Mouse (Mus musculus): ENCODE measurements around the gene Nrgn. TPM values are rescaled to one million over a fixed set of nuclear protein-coding genes. Genes with fewer than 3 reads are reported as not detected.

Nrgn gene
- total RNA-seq, 1 experiment, result 0.40 TPM

GRCm38 (mm10) chr9:37517467-37517866 is 35.2 kb downstream of the Nrgn start:
- no peak for DNase-seq (ENCODE audit: low read depth, low spot score)
- peaks cover 20% of the 10 kb centered on the region for H3K36me3 ChIP-seq (ENCODE audit: control insufficient read depth, insufficient read depth, low read length, poor library complexity, severe bottlenecking)
- no peaks in the 10 kb centered on the region for H3K9me3 ChIP-seq (ENCODE audit: control insufficient read depth, insufficient read depth, low read depth, low read length)
- no peaks in the 10 kb centered on the region for H3K4me1 ChIP-seq (ENCODE audit: control insufficient read depth in 2 of 2, insufficient read depth in 2 of 2, low read length in 2 of 2, poor library complexity in 1 of 2)
- no peak overlapping the region for H3K9ac ChIP-seq (ENCODE audit: insufficient read depth, low read depth, low read length, poor library complexity, severe bottlenecking)
- TF ChIP-seq MAFK (IDR thresholded peaks at IDR 0.05; ENCODE audit: insufficient read depth, low read depth, low read length) (no peak), ZNF384 (IDR thresholded peaks at IDR 0.05; ENCODE audit: low read depth, low read length) (no peak), CHD2 (IDR thresholded peaks at IDR 0.05; ENCODE audit: low read depth, low read length) (no peak), HCFC1 (IDR thresholded peaks at IDR 0.05; ENCODE audit: borderline replicate concordance, insufficient read depth, low read length) (no peak), ZC3H11A (IDR thresholded peaks at IDR 0.05; ENCODE audit: borderline replicate concordance, low read depth, low read length) (no peak)
- H3K4me3 ChIP-seq (ENCODE audit: insufficient read depth in 1 of 2, low read depth in 1 of 2, low read length in 2 of 2, poor library complexity in 1 of 2, severe bottlenecking in 1 of 2), result no peak overlapping the region
- no peak overlapping the region for H3K27ac ChIP-seq (ENCODE audit: insufficient read depth, low read depth, low read length, poor library complexity, severe bottlenecking)
- in situ Hi-C loops (cut with MboI; ENCODE audit: low sequenced_read_pairs in 2 of 2, unreplicated experiment in 2 of 2), result no loop called here

DNA sequence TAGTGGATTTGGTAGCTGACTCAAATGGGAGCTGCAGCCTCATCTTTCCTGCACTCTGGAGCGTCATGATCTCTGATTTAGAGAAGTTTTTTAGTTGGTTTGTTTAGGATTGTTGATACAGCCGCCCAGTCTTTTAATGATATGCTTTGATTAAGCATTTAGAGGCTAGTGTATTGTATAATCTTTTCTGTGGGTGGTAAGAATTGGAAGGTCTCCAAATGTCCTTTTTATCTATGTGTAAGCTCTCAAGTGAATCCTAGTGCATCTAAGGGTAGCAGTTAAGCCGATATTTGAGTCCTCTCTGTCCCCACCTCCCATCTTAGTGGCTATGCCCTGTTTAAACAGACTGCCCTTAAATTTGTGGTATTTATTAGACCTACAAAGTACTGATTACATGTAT is 38.2 kb downstream of the Nrgn start:
- no peaks in the 10 kb centered on the region for H3K4me1 ChIP-seq (ENCODE audit: control insufficient read depth in 2 of 2, insufficient read depth in 2 of 2, low read length in 2 of 2, poor library complexity in 1 of 2)
- TF ChIP-seq ZNF384 (IDR thresholded peaks at IDR 0.05; ENCODE audit: low read depth, low read length), result no peak
- TF ChIP-seq ZC3H11A (IDR thresholded peaks at IDR 0.05; ENCODE audit: borderline replicate concordance, low read depth, low read length), result no peak
- TF ChIP-seq MAFK (IDR thresholded peaks at IDR 0.05; ENCODE audit: insufficient read depth, low read depth, low read length), result no peak
- TF ChIP-seq CHD2 (IDR thresholded peaks at IDR 0.05; ENCODE audit: low read depth, low read length), result no peak
- no peak for TF ChIP-seq HCFC1 (IDR thresholded peaks at IDR 0.05; ENCODE audit: borderline replicate concordance, insufficient read depth, low read length)
- in situ Hi-C loops (cut with MboI; ENCODE audit: low sequenced_read_pairs in 2 of 2, unreplicated experiment in 2 of 2), result no loop called here
- H3K4me3 ChIP-seq (ENCODE audit: insufficient read depth in 1 of 2, low read depth in 1 of 2, low read length in 2 of 2, poor library complexity in 1 of 2, severe bottlenecking in 1 of 2), result no peak overlapping the region
- H3K9me3 ChIP-seq (ENCODE audit: control insufficient read depth, insufficient read depth, low read depth, low read length), result no peaks in the 10 kb centered on the region
- H3K36me3 ChIP-seq (ENCODE audit: control insufficient read depth, insufficient read depth, low read length, poor library complexity, severe bottlenecking), result peaks cover 11% of the 10 kb centered on the region
- no peak for DNase-seq (ENCODE audit: low read depth, low spot score)
- no peak overlapping the region for H3K9ac ChIP-seq (ENCODE audit: insufficient read depth, low read depth, low read length, poor library complexity, severe bottlenecking)
- no peak overlapping the region for H3K27ac ChIP-seq (ENCODE audit: insufficient read depth, low read depth, low read length, poor library complexity, severe bottlenecking)

- Histone ChIP-seq H3K9ac (ENCODE audit: insufficient read depth, low read depth, low read length, poor library complexity, severe bottlenecking) (no peak overlapping the region), H3K4me3 (ENCODE audit: insufficient read depth in 1 of 2, low read depth in 1 of 2, low read length in 2 of 2, poor library complexity in 1 of 2, severe bottlenecking in 1 of 2) (no peak overlapping the region), H3K27ac (ENCODE audit: insufficient read depth, low read depth, low read length, poor library complexity, severe bottlenecking) (no peak overlapping the region), H3K4me1 (ENCODE audit: control insufficient read depth in 2 of 2, insufficient read depth in 2 of 2, low read length in 2 of 2, poor library complexity in 1 of 2) (no peaks in the 10 kb centered on the region), H3K9me3 (ENCODE audit: control insufficient read depth, insufficient read depth, low read depth, low read length) (no peaks in the 10 kb centered on the region), H3K36me3 (ENCODE audit: control insufficient read depth, insufficient read depth, low read length, poor library complexity, severe bottlenecking) (peaks cover 3% of the 10 kb centered on the region; the same call in 1 of the 2 replicates)
- TF ChIP-seq ZC3H11A (IDR thresholded peaks at IDR 0.05; ENCODE audit: borderline replicate concordance, low read depth, low read length) (no peak), ZNF384 (IDR thresholded peaks at IDR 0.05; ENCODE audit: low read depth, low read length) (no peak), HCFC1 (IDR thresholded peaks at IDR 0.05; ENCODE audit: borderline replicate concordance, insufficient read depth, low read length) (no peak), MAFK (IDR thresholded peaks at IDR 0.05; ENCODE audit: insufficient read depth, low read depth, low read length) (no peak), CHD2 (IDR thresholded peaks at IDR 0.05; ENCODE audit: low read depth, low read length) (no peak)
- no peak for DNase-seq (ENCODE audit: low read depth, low spot score)
- in situ Hi-C loops (cut with MboI; ENCODE audit: low sequenced_read_pairs in 2 of 2, unreplicated experiment in 2 of 2), result no loop called here
Measured at GRCm38 (mm10) chr9:37512097-37512496, 40.6 kb downstream of the Nrgn start.

DNA sequence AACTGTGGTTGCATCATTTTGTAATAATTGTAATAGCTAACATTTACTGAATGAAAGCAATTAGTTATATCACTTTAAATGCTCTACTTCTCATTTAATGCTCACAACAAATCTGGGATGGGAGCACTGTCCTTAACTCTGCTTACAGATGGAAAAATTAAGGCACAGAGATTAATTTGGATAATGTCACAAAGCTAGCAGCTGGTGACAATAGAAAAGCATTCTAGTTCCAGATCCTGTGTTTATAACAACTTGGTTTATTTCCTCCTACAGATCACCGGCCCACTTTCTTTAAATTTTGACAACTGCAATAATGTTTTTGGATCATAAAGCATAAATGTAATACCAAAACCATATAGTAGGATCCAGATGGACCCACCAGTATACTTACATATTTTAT is 46.7 kb downstream of the Nrgn start:
- H3K36me3 ChIP-seq (ENCODE audit: control insufficient read depth, insufficient read depth, low read length, poor library complexity, severe bottlenecking), result no peaks in the 10 kb centered on the region; the same call in 1 of the 2 replicates
- in situ Hi-C loops (cut with MboI; ENCODE audit: low sequenced_read_pairs in 2 of 2, unreplicated experiment in 2 of 2), result no loop called here
- no peak overlapping the region for H3K4me3 ChIP-seq (ENCODE audit: insufficient read depth in 1 of 2, low read depth in 1 of 2, low read length in 2 of 2, poor library complexity in 1 of 2, severe bottlenecking in 1 of 2)
- H3K9me3 ChIP-seq (ENCODE audit: control insufficient read depth, insufficient read depth, low read depth, low read length), result no peaks in the 10 kb centered on the region
- peaks cover 0 to 5% of the 10 kb centered on the region in 2 experiments; a peak in 1 of 4 replicates for H3K4me1 ChIP-seq (ENCODE audit: control insufficient read depth in 2 of 2, insufficient read depth in 2 of 2, low read length in 2 of 2, poor library complexity in 1 of 2)
- TF ChIP-seq ZNF384 (IDR thresholded peaks at IDR 0.05; ENCODE audit: low read depth, low read length) (no peak), HCFC1 (IDR thresholded peaks at IDR 0.05; ENCODE audit: borderline replicate concordance, insufficient read depth, low read length) (no peak), MAFK (IDR thresholded peaks at IDR 0.05; ENCODE audit: insufficient read depth, low read depth, low read length) (no peak), ZC3H11A (IDR thresholded peaks at IDR 0.05; ENCODE audit: borderline replicate concordance, low read depth, low read length) (no peak), CHD2 (IDR thresholded peaks at IDR 0.05; ENCODE audit: low read depth, low read length) (no peak)
- H3K27ac ChIP-seq (ENCODE audit: insufficient read depth, low read depth, low read length, poor library complexity, severe bottlenecking), result no peak overlapping the region
- DNase-seq (ENCODE audit: low read depth, low spot score), result no peak
- no peak overlapping the region for H3K9ac ChIP-seq (ENCODE audit: insufficient read depth, low read depth, low read length, poor library complexity, severe bottlenecking)

DNA sequence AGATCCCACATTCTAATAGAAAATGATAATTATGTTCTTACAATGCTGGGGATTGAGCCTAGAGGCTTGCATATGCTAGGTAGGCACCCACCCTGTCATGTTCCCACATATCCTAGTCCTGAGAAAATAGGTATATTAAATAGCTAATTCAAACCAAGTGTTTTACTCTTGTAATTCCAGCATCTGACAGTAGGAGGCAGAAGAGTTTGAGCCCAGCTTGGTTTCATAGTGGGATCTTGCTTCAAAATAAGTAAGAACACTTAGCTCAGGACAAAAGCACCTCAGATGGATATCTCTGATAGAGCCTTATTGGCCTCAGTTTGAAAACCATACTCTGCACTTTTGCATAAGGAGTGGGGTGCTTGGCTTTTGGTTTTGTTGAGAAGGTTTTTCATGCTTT is 48.4 kb downstream of the Nrgn start:
- TF ChIP-seq MAFK (IDR thresholded peaks at IDR 0.05; ENCODE audit: insufficient read depth, low read depth, low read length) (no peak), ZC3H11A (IDR thresholded peaks at IDR 0.05; ENCODE audit: borderline replicate concordance, low read depth, low read length) (no peak), HCFC1 (IDR thresholded peaks at IDR 0.05; ENCODE audit: borderline replicate concordance, insufficient read depth, low read length) (no peak), ZNF384 (IDR thresholded peaks at IDR 0.05; ENCODE audit: low read depth, low read length) (no peak), CHD2 (IDR thresholded peaks at IDR 0.05; ENCODE audit: low read depth, low read length) (no peak)
- in situ Hi-C loops (cut with MboI; ENCODE audit: low sequenced_read_pairs in 2 of 2, unreplicated experiment in 2 of 2), result no loop called here

More for the DNA sequence above, 48.4 kb downstream of the Nrgn start:
- DNase-seq (ENCODE audit: low read depth, low spot score), result peak; percentile 52
- no peaks in the 10 kb centered on the region for H3K9me3 ChIP-seq (ENCODE audit: control insufficient read depth, insufficient read depth, low read depth, low read length)
- H3K27ac ChIP-seq (ENCODE audit: insufficient read depth, low read depth, low read length, poor library complexity, severe bottlenecking), result no peak overlapping the region
- peaks cover 0 to 13% of the 10 kb centered on the region in 2 experiments; a peak in 2 of 4 replicates for H3K4me1 ChIP-seq (ENCODE audit: control insufficient read depth in 2 of 2, insufficient read depth in 2 of 2, low read length in 2 of 2, poor library complexity in 1 of 2)
- no peak overlapping the region for H3K9ac ChIP-seq (ENCODE audit: insufficient read depth, low read depth, low read length, poor library complexity, severe bottlenecking)
- H3K4me3 ChIP-seq (ENCODE audit: insufficient read depth in 1 of 2, low read depth in 1 of 2, low read length in 2 of 2, poor library complexity in 1 of 2, severe bottlenecking in 1 of 2), result no peak overlapping the region
- peaks cover 4% of the 10 kb centered on the region; the same call in 1 of the 2 replicates for H3K36me3 ChIP-seq (ENCODE audit: control insufficient read depth, insufficient read depth, low read length, poor library complexity, severe bottlenecking)
